Mouse (Mus musculus) embryonic fibroblast, embryonic 13.5 days (primary cell): ENCODE results near the gene D1Ertd622e. TPM values are rescaled to one million over a fixed set of nuclear protein-coding genes. Genes with fewer than 3 reads are reported as not detected.

Source experiments
- H3K27ac ChIP-seq: 2 replicates; pipeline ENCODE4 v1.5.1; 2012; ENCODE audit warnings: low read length, control low read depth, inconsistent platforms; ENCODE audit not compliant: insufficient read depth
- H3K4me1 ChIP-seq: 2 replicates; pipeline ENCODE4 v1.6.1; 2011; ENCODE audit warnings: low read length; ENCODE audit not compliant: control insufficient read depth, insufficient read depth
- H3K4me3 ChIP-seq: 2 replicates; pipeline ENCODE4 v1.5.1; 2011; ENCODE audit warnings: mild to moderate bottlenecking, control low read depth, low read length; ENCODE audit not compliant: insufficient read depth
- CTCF ChIP-seq: IDR thresholded peaks from 2 replicates; pipeline ENCODE4 v1.5.1; 2011; ENCODE audit warnings: mild to moderate bottlenecking, control low read depth, low read length, moderate library complexity, borderline replicate concordance; ENCODE audit not compliant: insufficient read depth
- POLR2A ChIP-seq: IDR thresholded peaks from 2 replicates; pipeline ENCODE4 v1.6.1; 2011; ENCODE audit warnings: low read depth, mild to moderate bottlenecking, control low read depth, low read length, moderate library complexity
- polyA plus RNA-seq: library from polyadenylated mRNA; stranded (reverse); fragments of >200 nt; gene quantifications from 2 replicates; pipeline ENCODE4 v1.2.4, GENCODE M21; 2011; ENCODE audit warnings: low read depth; ENCODE audit not compliant: missing spikeins, insufficient read length

D1Ertd622e gene
- polyA plus RNA-seq, 1 experiment, result 9.8 TPM

GRCm38 (mm10) chr1:97622574-97623208, 39.2 kb downstream of the D1Ertd622e start:
- TF ChIP-seq CTCF (no peak), POLR2A (no peak)
- Histone ChIP-seq H3K4me3 (no peak overlapping the region), H3K4me1 (no peaks in the 10 kb centered on the region), H3K27ac (no peak overlapping the region)

- Histone ChIP-seq H3K27ac (no peak overlapping the region), H3K4me3 (no peak overlapping the region), H3K4me1 (no peaks in the 10 kb centered on the region)
- no peak for TF ChIP-seq CTCF
- TF ChIP-seq POLR2A, result no peak
These were observed 42.1 kb downstream of the D1Ertd622e start for GRCm38 (mm10) chr1:97619621-97620320.

GRCm38 (mm10) chr1:97615525-97615924, 46.3 kb downstream of the D1Ertd622e start:
- TF ChIP-seq POLR2A (no peak), CTCF (no peak)
- no peak overlapping the region for H3K27ac ChIP-seq

GRCm38 (mm10) chr1:97614531-97615462, 47.1 kb downstream of the D1Ertd622e start:
- Histone ChIP-seq H3K4me1 (no peaks in the 10 kb centered on the region), H3K27ac (no peak overlapping the region), H3K4me3 (no peak overlapping the region)
- TF ChIP-seq CTCF (no peak), POLR2A (no peak)

More at GRCm38 (mm10) chr1:97615525-97615924, 46.3 kb downstream of the D1Ertd622e start:
- Histone ChIP-seq H3K4me1 (no peaks in the 10 kb centered on the region), H3K4me3 (no peak overlapping the region)

- no peak overlapping the region for H3K4me3 ChIP-seq
- TF ChIP-seq POLR2A, result no peak
- no peak for TF ChIP-seq CTCF
- H3K4me1 ChIP-seq, result no peaks in the 10 kb centered on the region
- no peak overlapping the region for H3K27ac ChIP-seq
These were observed 50.1 kb downstream of the D1Ertd622e start for GRCm38 (mm10) chr1:97611747-97612146.

- no peak overlapping the region for H3K4me3 ChIP-seq
- no peaks in the 10 kb centered on the region for H3K4me1 ChIP-seq
- TF ChIP-seq CTCF, result no peak
- TF ChIP-seq POLR2A, result no peak
These were observed 58.5 kb downstream of the D1Ertd622e start for GRCm38 (mm10) chr1:97603361-97603760.

GRCm38 (mm10) chr1:97600371-97600770, 61.5 kb downstream of the D1Ertd622e start:
- no peaks in the 10 kb centered on the region for H3K4me1 ChIP-seq
- H3K27ac ChIP-seq, result no peak overlapping the region
- no peak overlapping the region for H3K4me3 ChIP-seq
- TF ChIP-seq CTCF, result no peak
- TF ChIP-seq POLR2A, result no peak

More at GRCm38 (mm10) chr1:97603361-97603760, 58.5 kb downstream of the D1Ertd622e start:
- no peak overlapping the region for H3K27ac ChIP-seq

- TF ChIP-seq CTCF (no peak), POLR2A (no peak)
These were observed 62.8 kb downstream of the D1Ertd622e start for GRCm38 (mm10) chr1:97599101-97599500.

GRCm38 (mm10) chr1:97588561-97588960, 73.3 kb downstream of the D1Ertd622e start:
- no peak overlapping the region for H3K27ac ChIP-seq
- no peaks in the 10 kb centered on the region for H3K4me1 ChIP-seq
- TF ChIP-seq CTCF, result no peak
- no peak for TF ChIP-seq POLR2A
- no peak overlapping the region for H3K4me3 ChIP-seq

More at GRCm38 (mm10) chr1:97599101-97599500, 62.8 kb downstream of the D1Ertd622e start:
- no peak overlapping the region for H3K27ac ChIP-seq
- H3K4me3 ChIP-seq, result no peak overlapping the region
- no peaks in the 10 kb centered on the region for H3K4me1 ChIP-seq
